Mouse (Mus musculus): Measurements from ENCODE around the gene Irf6. TPM values are rescaled to one million over a fixed set of nuclear protein-coding genes. Genes with fewer than 3 reads are reported as not detected.

Irf6 gene
- total RNA-seq (2014; fragmentation: Nextera tagmentation): 0.23 and 0.34 TPM in 2 replicates
- total RNA-seq (2017): 0.38 and 0.58 TPM in 2 replicates
- polyA plus RNA-seq (2012): 0.04 TPM in 1 of 2 replicates, not detected in the other

DNA sequence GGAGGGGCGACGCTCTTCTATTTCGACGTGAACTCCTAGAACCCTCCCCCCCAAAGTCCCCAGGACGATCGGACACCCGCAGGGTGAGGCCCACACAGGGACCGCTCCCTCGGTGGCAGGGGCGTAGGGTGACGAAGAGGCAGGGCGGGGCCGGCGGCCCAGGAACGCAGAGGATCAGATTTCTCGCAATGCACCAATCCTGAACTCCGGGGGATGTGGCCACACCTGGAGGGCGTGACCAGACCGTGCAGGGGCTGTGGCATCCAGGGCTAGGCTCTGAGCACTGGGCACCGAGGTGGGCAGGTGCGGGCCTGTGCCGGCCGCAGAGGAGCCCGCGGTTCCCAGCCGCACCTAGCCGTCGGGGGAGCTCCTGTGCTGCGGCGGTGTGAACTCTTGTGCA, at the start of gene Irf6:
Gene Irf6, plus strand, starts transcription at position 240 of the 400 bp plus-strand sequence.
- TF ChIP-seq POLR2AphosphoS5 (IDR thresholded peaks at IDR 0.05; ENCODE audit: insufficient replicate concordance, low read depth, low read length) (no peak), CTCF (IDR thresholded peaks at IDR 0.05; ENCODE audit: low read depth, low read length) (no peak), TAL1 (conservative IDR thresholded peaks at IDR 0.05; ENCODE audit: low read depth, low read length) (no peak), GATA2 (IDR thresholded peaks at IDR 0.05; ENCODE audit: borderline replicate concordance, low read depth, low read length) (no peak), GATA1 (IDR thresholded peaks at IDR 0.05; ENCODE audit: borderline replicate concordance, low read length) (no peak)
- Histone ChIP-seq H3K27me3 (ENCODE audit: insufficient read depth, low read length) (peaks cover 50% of the 10 kb centered on the region), H3K9me3 (replicated peaks) (no peaks in the 10 kb centered on the region), H3K4me1 (ENCODE audit: insufficient read depth, low read depth, low read length) (peaks cover 7% of the 10 kb centered on the region), H3K4me3 (ENCODE audit: low read depth, low read length) (peak within 1 kb of the TSS; percentile 35; the same call in 1 of the 2 replicates), H3K36me3 (replicated peaks) (no peaks in the 10 kb centered on the region)
- ATAC-seq (ENCODE audit: extremely low read depth, insufficient number of reproducible peaks, low FRiP score, poor library complexity, severe bottlenecking) (peak; percentile 37; the same call in 1 of the 2 replicates), DNase-seq (ENCODE audit: low spot score) (no peak)

DNA sequence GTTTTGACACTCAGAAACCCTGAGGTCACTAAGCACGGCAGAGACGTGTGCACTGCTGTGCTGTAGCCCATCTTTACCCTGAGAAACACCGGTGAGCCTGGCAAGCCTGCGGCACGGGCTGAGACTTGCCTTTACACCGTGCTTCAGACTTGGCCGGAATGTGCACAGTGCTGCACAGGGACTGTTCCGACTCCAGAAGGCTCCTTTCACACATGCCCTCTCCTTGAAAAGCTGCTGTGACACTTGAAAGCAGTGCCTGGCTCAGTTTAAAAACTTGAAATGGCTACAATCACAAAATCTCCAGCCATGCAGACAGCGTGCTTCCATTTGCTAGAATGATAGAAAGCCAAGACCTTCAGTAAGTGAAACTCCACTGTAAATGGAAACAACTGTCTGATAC, 40.8 kb upstream of the Irf6 start:
- Histone ChIP-seq H3K27me3 (ENCODE audit: insufficient read depth, low read length) (peaks cover 2% of the 10 kb centered on the region; the same call in 1 of the 2 replicates), H3K4me3 (ENCODE audit: low read depth, low read length) (no peak overlapping the region), H3K9me3 (replicated peaks) (no peaks in the 10 kb centered on the region), H3K36me3 (replicated peaks) (peaks cover 99% of the 10 kb centered on the region), H3K4me1 (ENCODE audit: insufficient read depth, low read depth, low read length) (no peaks in the 10 kb centered on the region)
- DNase-seq (ENCODE audit: low spot score) (no peak), ATAC-seq (ENCODE audit: extremely low read depth, insufficient number of reproducible peaks, low FRiP score, poor library complexity, severe bottlenecking) (no peak)
- TF ChIP-seq CTCF (IDR thresholded peaks at IDR 0.05; ENCODE audit: low read depth, low read length): no peak
- no peak for TF ChIP-seq TAL1 (conservative IDR thresholded peaks at IDR 0.05; ENCODE audit: low read depth, low read length)
- TF ChIP-seq GATA2 (IDR thresholded peaks at IDR 0.05; ENCODE audit: borderline replicate concordance, low read depth, low read length): no peak
- TF ChIP-seq POLR2AphosphoS5 (IDR thresholded peaks at IDR 0.05; ENCODE audit: insufficient replicate concordance, low read depth, low read length): no peak

DNA sequence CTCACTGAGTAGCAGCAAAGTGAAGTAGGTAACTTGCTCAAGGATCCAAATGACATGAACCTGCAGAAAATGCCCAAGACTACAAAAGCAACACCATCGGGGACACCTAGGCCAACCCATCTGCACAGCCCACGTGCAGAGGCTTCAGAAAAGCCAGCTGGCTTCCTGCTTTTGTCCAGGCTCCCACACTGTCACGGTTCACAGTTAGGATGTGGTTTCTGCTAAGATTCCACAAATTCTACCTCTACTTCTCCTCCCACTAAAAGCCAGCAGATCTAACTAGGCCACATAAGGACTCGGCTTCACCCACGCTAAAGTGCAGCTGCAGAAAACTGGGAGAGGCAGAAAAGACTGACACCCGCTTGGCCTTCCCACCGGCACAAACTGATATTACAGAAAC, 30.1 kb upstream of the Irf6 start:
- Histone ChIP-seq H3K27me3 (ENCODE audit: insufficient read depth, low read length) (no peaks in the 10 kb centered on the region), H3K4me3 (ENCODE audit: low read depth, low read length) (no peak overlapping the region), H3K9me3 (replicated peaks) (no peaks in the 10 kb centered on the region), H3K4me1 (ENCODE audit: insufficient read depth, low read depth, low read length) (peaks cover 9% of the 10 kb centered on the region), H3K36me3 (replicated peaks) (peaks cover 92% of the 10 kb centered on the region)
- TF ChIP-seq CTCF (IDR thresholded peaks at IDR 0.05; ENCODE audit: low read depth, low read length): no peak
- TF ChIP-seq GATA2 (IDR thresholded peaks at IDR 0.05; ENCODE audit: borderline replicate concordance, low read depth, low read length): no peak
- TF ChIP-seq TAL1 (conservative IDR thresholded peaks at IDR 0.05; ENCODE audit: low read depth, low read length): no peak
- no peak for TF ChIP-seq GATA1 (IDR thresholded peaks at IDR 0.05; ENCODE audit: borderline replicate concordance, low read length)
- no peak for TF ChIP-seq POLR2AphosphoS5 (IDR thresholded peaks at IDR 0.05; ENCODE audit: insufficient replicate concordance, low read depth, low read length)
- ATAC-seq (ENCODE audit: extremely low read depth, insufficient number of reproducible peaks, low FRiP score, poor library complexity, severe bottlenecking): no peak
- no peak for DNase-seq (ENCODE audit: low spot score)

DNA sequence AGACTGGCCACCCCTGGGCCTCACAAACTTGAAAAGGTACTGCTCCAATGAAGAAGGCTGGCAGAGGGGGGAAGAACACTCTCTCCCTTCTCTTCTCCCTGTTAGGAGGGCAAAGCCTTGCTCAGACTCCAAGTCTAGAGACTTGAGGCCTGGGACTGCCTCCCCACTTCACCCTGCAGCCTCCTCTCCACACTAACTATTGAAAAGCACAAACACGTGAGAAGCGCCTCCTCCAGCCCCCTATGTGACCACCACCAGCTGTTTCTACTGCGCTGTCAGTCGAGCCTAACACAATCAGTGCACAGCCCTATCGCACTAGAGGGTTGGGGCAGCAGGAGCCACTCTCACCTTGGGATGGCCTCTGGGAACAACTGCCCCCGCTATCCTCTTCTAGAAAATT, 29.6 kb upstream of the Irf6 start:
- Histone ChIP-seq H3K4me3 (ENCODE audit: low read depth, low read length) (no peak overlapping the region), H3K36me3 (replicated peaks) (peaks cover 92% of the 10 kb centered on the region), H3K4me1 (ENCODE audit: insufficient read depth, low read depth, low read length) (peaks cover 14% of the 10 kb centered on the region), H3K9me3 (replicated peaks) (no peaks in the 10 kb centered on the region), H3K27me3 (ENCODE audit: insufficient read depth, low read length) (no peaks in the 10 kb centered on the region)
- ATAC-seq (ENCODE audit: extremely low read depth, insufficient number of reproducible peaks, low FRiP score, poor library complexity, severe bottlenecking): no peak
- DNase-seq (ENCODE audit: low spot score): no peak
- TF ChIP-seq CTCF (IDR thresholded peaks at IDR 0.05; ENCODE audit: low read depth, low read length) (no peak), GATA1 (IDR thresholded peaks at IDR 0.05; ENCODE audit: borderline replicate concordance, low read length) (no peak), TAL1 (conservative IDR thresholded peaks at IDR 0.05; ENCODE audit: low read depth, low read length) (no peak), GATA2 (IDR thresholded peaks at IDR 0.05; ENCODE audit: borderline replicate concordance, low read depth, low read length) (no peak), POLR2AphosphoS5 (IDR thresholded peaks at IDR 0.05; ENCODE audit: insufficient replicate concordance, low read depth, low read length) (no peak)

DNA sequence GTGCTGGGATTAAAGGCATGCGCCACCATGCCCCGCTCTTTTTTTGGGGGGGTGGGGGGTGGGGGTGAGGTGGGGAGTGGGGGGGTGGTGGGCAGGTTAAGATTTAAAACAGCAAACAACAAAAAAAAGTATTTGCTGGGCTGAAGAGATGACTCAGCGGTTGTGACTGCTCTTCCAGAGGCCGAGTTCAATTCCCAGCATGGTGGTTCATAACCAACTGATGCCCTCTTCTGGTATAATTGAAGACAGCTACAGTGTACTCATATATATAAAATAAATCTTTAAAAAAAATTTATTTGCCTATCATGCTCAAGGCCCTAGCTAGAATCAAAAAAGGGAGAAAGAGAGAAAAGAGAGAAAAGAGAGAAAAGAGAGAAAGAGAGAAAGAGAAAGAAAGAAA, 27.1 kb upstream of the Irf6 start:
- ATAC-seq (ENCODE audit: extremely low read depth, insufficient number of reproducible peaks, low FRiP score, poor library complexity, severe bottlenecking): no peak
- peaks cover 68% of the 10 kb centered on the region for H3K36me3 ChIP-seq (replicated peaks)

DNA sequence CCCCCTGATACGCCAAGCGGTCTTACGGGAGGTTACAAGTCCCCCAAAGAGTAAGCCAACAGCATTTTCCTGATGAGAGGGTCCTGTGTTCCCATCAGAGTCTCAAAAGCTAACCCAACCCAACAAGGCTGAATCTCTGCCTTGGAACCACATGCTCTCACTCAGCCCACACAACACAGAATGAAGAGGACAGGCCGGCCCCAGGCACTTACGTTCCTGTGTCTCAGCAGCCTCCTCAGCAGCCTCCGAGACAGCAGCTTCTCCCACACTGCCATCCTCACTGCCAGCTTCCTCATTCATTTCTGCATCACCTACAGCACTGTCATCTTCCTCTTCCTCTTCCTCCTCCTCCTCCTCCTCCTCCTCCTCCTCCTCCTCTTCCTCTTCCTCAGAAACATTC, 24.9 kb upstream of the Irf6 start:
- no peak for ATAC-seq (ENCODE audit: extremely low read depth, insufficient number of reproducible peaks, low FRiP score, poor library complexity, severe bottlenecking)
- Histone ChIP-seq H3K27me3 (ENCODE audit: insufficient read depth, low read length) (no peaks in the 10 kb centered on the region), H3K4me1 (ENCODE audit: insufficient read depth, low read depth, low read length) (peaks cover 26% of the 10 kb centered on the region), H3K36me3 (replicated peaks) (peaks cover 46% of the 10 kb centered on the region), H3K4me3 (ENCODE audit: low read depth, low read length) (peak overlapping the region; percentile 40; the same call in 1 of the 2 replicates), H3K9me3 (replicated peaks) (no peaks in the 10 kb centered on the region)
- no peak for DNase-seq (ENCODE audit: low spot score)
- TF ChIP-seq POLR2AphosphoS5 (IDR thresholded peaks at IDR 0.05; ENCODE audit: insufficient replicate concordance, low read depth, low read length) (no peak), GATA1 (IDR thresholded peaks at IDR 0.05; ENCODE audit: borderline replicate concordance, low read length) (no peak), GATA2 (IDR thresholded peaks at IDR 0.05; ENCODE audit: borderline replicate concordance, low read depth, low read length) (no peak), CTCF (IDR thresholded peaks at IDR 0.05; ENCODE audit: low read depth, low read length) (no peak), TAL1 (conservative IDR thresholded peaks at IDR 0.05; ENCODE audit: low read depth, low read length) (no peak)

More for the DNA sequence above, 27.1 kb upstream of the Irf6 start:
- DNase-seq (ENCODE audit: low spot score): no peak
- Histone ChIP-seq H3K4me3 (ENCODE audit: low read depth, low read length) (no peak overlapping the region), H3K9me3 (replicated peaks) (no peaks in the 10 kb centered on the region), H3K27me3 (ENCODE audit: insufficient read depth, low read length) (no peaks in the 10 kb centered on the region), H3K4me1 (ENCODE audit: insufficient read depth, low read depth, low read length) (peaks cover 25% of the 10 kb centered on the region)
- TF ChIP-seq GATA1 (IDR thresholded peaks at IDR 0.05; ENCODE audit: borderline replicate concordance, low read length) (no peak), POLR2AphosphoS5 (IDR thresholded peaks at IDR 0.05; ENCODE audit: insufficient replicate concordance, low read depth, low read length) (no peak), TAL1 (conservative IDR thresholded peaks at IDR 0.05; ENCODE audit: low read depth, low read length) (no peak), CTCF (IDR thresholded peaks at IDR 0.05; ENCODE audit: low read depth, low read length) (no peak), GATA2 (IDR thresholded peaks at IDR 0.05; ENCODE audit: borderline replicate concordance, low read depth, low read length) (no peak)

Data from G1E (cell line).